Mouse (Mus musculus) cerebellum, adult 2 months (tissue): ENCODE results near the gene Rassf3.

ENCODE experiments used
- CTCF ChIP-seq: fragments of 200-500 bp; IDR thresholded peaks from 2 replicates; pipeline ENCODE4 v1.5.1; 2011; ENCODE audit warnings: low read depth, mild to moderate bottlenecking, control low read depth, low read length, moderate library complexity, borderline replicate concordance; ENCODE audit not compliant: insufficient read depth
- POLR2A ChIP-seq: fragments of 200-500 bp; IDR thresholded peaks from 2 replicates; pipeline ENCODE4 v1.6.1; 2011; ENCODE audit warnings: low read length, control low read depth, borderline replicate concordance; ENCODE audit not compliant: insufficient read depth

- TF ChIP-seq CTCF (no peak), POLR2A (no peak)
Observed at GRCm38 (mm10) chr10:121493374-121494162, 17.4 kb upstream of the Rassf3 start.
